Mouse (Mus musculus): ENCODE data around the gene Meaf6.

Gene Meaf6

DNA sequence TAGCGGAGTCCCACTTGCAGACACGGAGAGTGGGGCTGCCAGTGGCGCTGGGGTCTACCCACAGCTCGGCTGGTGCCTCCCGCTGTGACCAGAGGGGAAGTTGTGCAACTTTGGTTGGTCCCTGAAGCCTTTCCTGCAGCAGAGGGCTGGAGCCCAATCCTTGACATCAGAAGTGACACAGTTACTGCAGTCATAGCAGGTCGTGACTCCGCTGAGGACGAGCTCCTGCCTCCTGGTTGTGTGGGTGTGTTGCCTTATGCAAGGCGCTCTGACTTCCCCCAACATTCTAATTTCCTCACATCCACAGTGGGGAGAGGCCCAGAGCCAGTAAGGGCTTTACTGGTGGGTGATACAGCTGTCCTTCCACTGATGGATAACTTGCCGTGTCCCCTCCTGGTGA, 60.3 kb downstream of the Meaf6 start:
- DNase-seq: no peak

DNA sequence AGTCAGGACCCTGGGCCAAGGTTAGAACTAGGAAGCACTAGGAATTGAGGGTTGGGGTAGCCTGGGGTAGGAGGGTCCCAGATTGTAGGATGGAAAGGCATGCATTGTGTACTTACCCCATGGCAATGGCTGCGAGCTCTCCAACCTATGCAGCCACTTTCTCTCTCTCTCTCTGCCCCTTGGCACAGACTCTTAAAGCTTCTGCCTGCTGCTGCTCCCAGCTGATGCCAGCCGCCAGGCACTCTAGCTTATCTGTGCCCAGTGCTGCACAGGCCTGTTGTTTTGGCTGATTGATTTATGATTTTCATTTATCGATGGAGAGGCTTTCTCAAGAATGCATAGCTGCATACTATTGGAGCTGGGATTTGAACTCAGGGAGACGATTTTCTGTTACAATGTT, 63.0 kb downstream of the Meaf6 start:
- DNase-seq: no peak

DNA sequence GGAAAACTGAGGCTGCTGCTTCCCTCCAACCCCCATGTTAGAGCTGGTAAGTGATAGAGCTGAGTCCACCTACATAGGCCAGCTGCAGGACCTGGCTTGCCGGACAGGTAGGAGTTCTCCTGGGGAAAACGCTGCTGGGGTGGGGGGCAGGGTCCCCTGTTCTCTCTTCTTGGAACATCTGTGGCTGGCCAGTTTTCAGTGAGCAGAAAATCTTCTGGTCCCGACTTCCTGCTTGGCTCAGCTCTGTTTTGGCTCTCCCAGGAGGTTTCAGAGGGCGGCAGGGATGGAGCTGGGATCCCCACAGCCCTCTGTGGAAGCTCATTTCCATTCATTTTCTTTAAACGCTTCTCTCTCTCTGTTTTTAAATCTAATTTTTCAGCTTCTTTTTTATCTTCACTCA, 64.5 kb downstream of the Meaf6 start:
- DNase-seq: no peak

GRCm38 (mm10) chr4:125152469-125152868, 67.5 kb downstream of the Meaf6 start:
- no peak for DNase-seq

- DNase-seq: no peak
Observed at GRCm38 (mm10) chr4:125153659-125154241, 68.8 kb downstream of the Meaf6 start.

GRCm38 (mm10) chr4:125155646-125156045, 70.7 kb downstream of the Meaf6 start:
- DNase-seq: no peak

- no peak for DNase-seq
Observed at GRCm38 (mm10) chr4:125157322-125157721, 72.4 kb downstream of the Meaf6 start.

DNA sequence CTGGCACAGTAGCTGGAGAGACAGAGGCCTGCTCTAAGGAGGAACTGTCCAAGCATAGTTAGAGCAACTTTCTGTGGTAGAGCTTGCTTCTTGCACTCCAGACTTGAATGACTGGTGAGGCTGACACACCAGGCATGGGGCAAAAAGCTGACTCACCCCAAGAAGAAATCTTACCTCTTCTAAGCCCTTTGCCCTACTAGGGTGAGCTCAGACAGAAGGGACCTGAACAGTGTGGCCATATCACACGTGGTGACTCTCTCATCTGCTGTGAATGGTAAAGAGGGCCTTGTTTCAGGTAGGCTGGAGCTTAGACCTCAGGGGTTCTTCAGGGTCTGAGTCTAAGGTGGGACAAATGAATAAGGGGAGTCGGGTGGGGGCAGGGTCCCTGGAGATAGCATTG, 73.1 kb downstream of the Meaf6 start:
- DNase-seq: no peak

DNA sequence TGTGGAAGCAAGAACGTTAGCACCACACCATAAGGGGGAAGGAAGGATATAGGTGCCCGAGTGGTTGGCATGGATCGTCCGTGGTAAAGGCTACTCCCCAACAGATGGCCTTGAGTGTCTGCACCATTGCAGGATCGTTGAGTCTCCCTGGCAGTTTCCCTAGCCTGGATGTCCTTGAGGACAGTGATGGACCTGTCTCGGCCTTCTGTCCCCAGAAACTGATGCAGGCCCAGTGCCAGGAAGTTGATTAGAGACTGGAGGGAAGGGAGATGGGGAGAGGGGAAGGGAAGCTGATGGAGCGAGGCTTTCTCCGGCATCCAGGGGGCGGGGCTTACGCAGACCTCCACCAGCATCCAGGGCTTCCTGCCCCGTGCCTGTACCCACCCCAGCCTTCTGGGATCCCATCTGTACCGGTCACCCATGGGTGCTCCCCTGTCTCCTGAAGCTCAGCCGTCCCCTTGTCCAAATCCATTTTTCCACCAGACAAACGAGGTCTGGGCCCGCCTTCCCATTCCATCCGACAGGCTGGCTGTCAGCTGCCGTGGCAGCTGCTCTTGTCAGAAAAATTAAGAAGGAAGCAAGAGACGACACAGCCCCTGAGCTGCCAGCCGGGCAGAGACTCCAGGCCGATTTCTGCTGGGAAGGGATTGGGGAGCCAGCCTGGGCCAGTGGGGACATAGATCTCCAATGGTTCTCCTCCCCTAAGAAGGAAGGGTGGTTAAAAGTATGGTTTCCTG, 73.8 kb downstream of the Meaf6 start:
- DNase-seq: peak; percentile 62

GRCm38 (mm10) chr4:125160320-125160950, 75.5 kb downstream of the Meaf6 start:
- DNase-seq: peak; percentile 91

- no peak for DNase-seq
Observed at GRCm38 (mm10) chr4:125160951-125161331, 76.0 kb downstream of the Meaf6 start.

DNA sequence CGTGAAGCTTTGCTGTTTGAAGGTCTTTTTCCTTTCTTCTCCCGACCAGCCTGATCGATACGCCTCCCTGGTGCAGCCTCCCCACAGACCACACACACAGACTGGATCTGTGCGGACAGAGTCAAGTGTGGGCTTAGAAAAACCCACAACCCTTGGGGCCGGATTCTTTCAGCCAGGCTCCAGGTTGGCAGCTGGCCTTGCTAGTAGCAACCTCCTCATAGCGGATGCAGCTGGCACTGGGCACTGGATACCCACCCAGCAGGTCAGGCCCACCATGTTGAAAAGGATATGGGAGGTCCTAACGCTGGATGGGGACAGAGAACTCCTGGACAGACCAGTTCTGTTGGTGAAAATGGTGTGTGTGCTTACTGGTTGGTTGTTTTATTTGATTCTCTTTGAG, 76.5 kb downstream of the Meaf6 start:
- DNase-seq: no peak

DNA sequence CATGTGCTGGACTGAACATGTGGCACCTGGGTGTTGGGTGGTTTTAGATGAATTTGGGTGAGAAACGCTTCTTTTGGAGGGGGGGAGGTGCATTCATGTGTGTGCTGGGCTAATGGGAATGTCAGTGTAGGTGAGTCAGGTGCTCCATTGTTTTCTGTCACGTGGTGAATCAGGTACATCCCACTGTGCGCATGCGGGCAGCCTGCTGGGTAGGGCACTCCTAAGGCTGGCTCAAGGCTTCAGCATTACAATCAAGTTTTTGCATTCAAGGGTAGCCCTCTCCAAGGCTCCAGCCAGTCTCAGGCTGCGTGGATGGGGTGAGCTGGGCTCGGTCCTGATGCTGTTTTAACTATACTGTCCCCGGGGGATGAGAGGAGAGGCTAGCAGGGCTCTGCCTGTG, 77.8 kb downstream of the Meaf6 start:
- DNase-seq: no peak

Data from cerebellum, adult 9-10 months (tissue).